Mouse (Mus musculus) spleen, adult 18-20 months (tissue): ENCODE results near the gene Cc2d2a.
A peak's percentile ranks its signal among the peaks of the same experiment; 100 is the strongest.

ENCODE experiments used
- DNase-seq, 2 experiments: peaks; one replicate each; pipeline ENCODE4 v3.0.0; 2022; ENCODE audit warnings: mixed read lengths in 2 of 2

Cc2d2a gene

GRCm38 (mm10) chr5:43728375-43729165 is 66.4 kb downstream of the Cc2d2a start:
- DNase-seq, result no peak

GRCm38 (mm10) chr5:43732381-43732780 is 70.2 kb downstream of the Cc2d2a start:
- DNase-seq, result no peak

GRCm38 (mm10) chr5:43744187-43744586 is 82.0 kb downstream of the Cc2d2a start:
- DNase-seq, result no peak

GRCm38 (mm10) chr5:43745156-43745555 is 83.0 kb downstream of the Cc2d2a start:
- DNase-seq, result no peak

GRCm38 (mm10) chr5:43748039-43748438 is 85.9 kb downstream of the Cc2d2a start:
- DNase-seq, result no peak

- DNase-seq, result no peak
Observed at GRCm38 (mm10) chr5:43749092-43749491, 86.9 kb downstream of the Cc2d2a start.

GRCm38 (mm10) chr5:43770618-43771354 is 108.6 kb downstream of the Cc2d2a start:
- no peak for DNase-seq

GRCm38 (mm10) chr5:43771555-43771954 is 109.4 kb downstream of the Cc2d2a start:
- peak in 1 of 2 experiments; percentile 22 for DNase-seq

GRCm38 (mm10) chr5:43776407-43776806 is 114.3 kb downstream of the Cc2d2a start:
- no peak for DNase-seq

- no peak for DNase-seq
Observed at GRCm38 (mm10) chr5:43776993-43777392, 114.8 kb downstream of the Cc2d2a start.

GRCm38 (mm10) chr5:43778583-43778982 is 116.4 kb downstream of the Cc2d2a start:
- no peak for DNase-seq

- DNase-seq, result peak in 1 of 2 experiments; percentile 40
Observed at GRCm38 (mm10) chr5:43781423-43781976, 119.4 kb downstream of the Cc2d2a start.

- DNase-seq, result peak; percentile 72 to 81
Observed at GRCm38 (mm10) chr5:43781977-43782930, 120.1 kb downstream of the Cc2d2a start.

- no peak for DNase-seq
Observed at GRCm38 (mm10) chr5:43783996-43784395, 121.8 kb downstream of the Cc2d2a start.

GRCm38 (mm10) chr5:43786607-43787006 is 124.5 kb downstream of the Cc2d2a start:
- no peak for DNase-seq

- no peak for DNase-seq
Observed at GRCm38 (mm10) chr5:43787976-43788752, 126.0 kb downstream of the Cc2d2a start.
